Mouse (Mus musculus) layer of hippocampus, postnatal 10 days (tissue): ENCODE results near the gene Mios. TPM values are rescaled to one million over a fixed set of nuclear protein-coding genes. Genes with fewer than 3 reads are reported as not detected.

Experiments
- DNase-seq, 2 experiments: peaks; one replicate each; pipeline ENCODE4 v3.0.0; 2021; ENCODE audit warnings: low spot score in 2 of 2
- total RNA-seq, 2 experiments: library from RNA; stranded (reverse); gene quantifications; 2 replicates each; pipeline ENCODE4 v1.2.3; 2021

The Mios gene
- total RNA-seq, 2 experiments from 2014 or later: 27.1 to 29.2 TPM

DNA sequence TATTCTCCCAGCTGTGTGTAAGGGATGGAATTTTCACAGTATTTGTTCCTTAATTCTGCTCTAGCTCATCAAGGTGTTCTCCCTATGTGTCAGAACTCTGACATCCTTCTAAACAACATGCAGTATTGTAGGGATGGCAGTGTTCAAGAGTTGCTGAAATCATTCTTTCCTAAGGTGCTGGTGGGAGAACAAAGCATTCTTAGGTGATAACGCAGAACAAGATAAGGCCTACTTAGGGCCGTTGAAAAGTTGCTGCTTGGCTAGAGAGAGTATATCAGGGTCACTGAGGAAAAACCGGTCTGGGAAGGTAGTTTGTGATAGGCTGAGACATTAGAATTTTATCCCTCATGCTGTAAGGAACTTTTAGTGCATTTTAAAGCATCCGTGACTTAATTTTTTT is 67.4 kb downstream of the Mios start:
- DNase-seq: no peak

DNA sequence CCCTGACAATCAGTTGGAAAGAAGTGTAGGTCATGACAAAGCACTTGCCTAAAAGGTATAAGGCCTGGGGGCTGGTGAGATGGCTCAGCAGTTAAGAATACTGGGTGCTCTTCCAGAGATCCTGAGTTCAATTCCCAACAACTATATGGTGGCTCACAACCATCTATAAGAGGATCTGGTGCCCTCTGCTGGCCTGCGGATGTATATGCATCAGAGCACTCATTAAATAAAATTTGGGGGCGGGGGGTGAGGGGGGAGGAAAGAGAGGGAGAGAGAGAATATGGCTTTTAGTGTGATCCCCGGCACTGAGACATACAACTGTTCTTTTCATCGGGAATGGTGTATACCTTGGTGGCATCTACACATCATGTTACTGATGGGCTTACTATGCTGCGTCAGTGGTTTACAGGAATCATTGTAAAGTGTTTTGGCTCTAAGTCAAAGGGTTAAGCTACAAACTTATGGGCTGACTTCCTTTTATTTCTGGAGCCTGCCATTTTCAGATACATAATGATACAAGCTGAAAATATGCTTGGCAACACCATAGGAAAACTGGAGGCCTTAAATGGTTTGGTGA is 69.5 kb downstream of the Mios start:
- no peak for DNase-seq

DNA sequence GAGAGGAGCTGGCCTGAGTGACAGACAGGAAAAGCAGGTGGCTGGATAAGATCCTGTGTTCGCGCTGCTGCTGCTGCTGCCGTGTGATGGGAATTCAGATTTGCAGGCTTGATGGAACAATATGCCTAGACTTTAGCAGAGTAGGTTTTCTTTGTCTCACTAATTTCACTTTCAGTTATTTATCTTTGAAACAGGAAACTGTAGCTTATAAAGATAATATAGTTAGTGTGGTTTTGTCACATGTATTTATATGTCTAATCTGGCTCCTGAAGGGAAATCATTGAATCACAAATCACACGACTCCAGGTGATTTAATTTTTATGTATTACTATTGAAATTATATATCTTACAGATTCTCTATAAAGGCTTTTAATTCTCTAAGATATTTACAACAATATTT is 74.2 kb downstream of the Mios start:
- no peak for DNase-seq

DNA sequence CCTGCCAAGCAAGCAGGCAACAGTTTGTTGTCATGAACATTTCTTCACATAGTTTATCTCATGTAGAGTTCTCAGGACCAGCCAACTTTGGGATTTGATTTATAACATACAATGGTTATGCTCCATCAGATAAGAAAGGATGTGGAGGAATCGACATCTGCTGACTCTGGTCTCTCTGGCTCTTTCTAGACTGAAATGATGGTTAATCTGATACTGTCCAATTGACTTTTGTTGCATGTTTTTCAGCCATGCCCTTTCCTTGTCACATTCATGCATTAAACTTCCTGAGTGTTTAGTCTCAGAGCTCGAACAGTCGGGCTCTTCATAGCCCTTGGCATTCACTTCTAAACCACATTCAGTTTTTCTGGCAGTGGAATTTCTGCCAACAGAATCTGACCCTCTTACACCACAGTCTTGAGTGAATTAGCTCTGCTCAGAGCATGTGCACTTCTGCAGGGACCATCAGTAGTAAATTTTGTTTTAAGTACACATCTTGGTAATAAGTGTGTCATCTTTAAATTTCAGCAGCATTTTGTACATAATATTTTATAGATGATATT is 76.5 kb downstream of the Mios start:
- no peak for DNase-seq

Other genes starting within 250 kb of the Mios start
- under 1 TPM; 0.91 to 0.96 TPM for gene Col28a1, start 16.6 kb upstream of the Mios start, total RNA-seq
- gene Rpa3, start 50.0 kb downstream of the Mios start, total RNA-seq: 10 to 100 TPM; 18.4 to 20.2 TPM
- 10 to 100 TPM; 27.0 to 29.5 TPM for gene Umad1, start 50.1 kb downstream of the Mios start, total RNA-seq
- 1 to 10 TPM; 1.1 to 2.3 TPM for gene Gm45062, start 50.2 kb downstream of the Mios start, total RNA-seq